Mouse (Mus musculus) thymus, postnatal 36 days (tissue): Measurements from ENCODE around the gene Mcu.

Source experiments
- DNase-seq, 2 experiments: peaks; one replicate each; pipeline ENCODE4 v3.0.0; 2022; ENCODE audit warnings: mixed read lengths in 2 of 2

Mcu gene

DNA sequence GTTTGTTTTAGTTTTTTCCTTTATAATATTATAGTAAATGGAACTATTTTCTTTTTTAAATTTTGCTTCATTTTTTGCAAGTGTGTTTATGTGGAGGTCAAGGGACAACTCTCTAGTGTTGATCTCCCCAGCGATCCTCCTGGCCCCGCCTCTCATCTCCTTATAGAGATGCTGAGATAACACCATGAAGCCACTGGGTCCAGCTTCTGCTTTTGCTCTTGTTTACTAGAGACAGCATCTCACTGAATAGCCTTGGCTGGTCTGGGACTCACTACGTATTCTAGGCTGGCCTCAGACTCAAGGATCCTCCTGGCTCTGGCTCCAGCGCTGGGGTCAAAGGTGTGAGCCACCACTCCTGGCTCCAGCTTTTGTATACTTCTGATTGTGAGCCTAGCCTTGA is 197.0 kb downstream of the Mcu start:
- DNase-seq = no peak

- DNase-seq = no peak
These were observed 199.9 kb downstream of the Mcu start for GRCm38 (mm10) chr10:59416623-59417022.

DNA sequence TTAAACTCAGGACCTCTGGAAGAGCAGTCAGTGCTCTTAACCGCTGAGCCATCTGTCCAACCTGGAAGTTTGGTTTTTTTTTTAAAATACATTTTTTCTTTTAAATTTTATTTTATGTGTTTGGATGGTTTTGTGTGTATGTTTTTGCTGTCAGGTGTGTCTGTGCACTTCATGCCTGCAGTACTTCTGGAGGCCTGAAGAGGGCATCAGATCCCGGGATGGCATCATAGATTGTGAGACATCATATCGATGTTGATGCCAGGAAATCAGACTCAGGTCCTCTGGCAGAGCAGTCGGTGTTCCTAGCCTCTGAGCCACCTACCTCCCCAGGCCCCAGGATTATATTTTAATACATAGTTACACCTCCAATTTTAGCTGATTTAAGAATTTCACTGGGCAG is 202.8 kb downstream of the Mcu start:
- DNase-seq = no peak

GRCm38 (mm10) chr10:59410264-59410663 is 206.2 kb downstream of the Mcu start:
- no peak for DNase-seq

DNA sequence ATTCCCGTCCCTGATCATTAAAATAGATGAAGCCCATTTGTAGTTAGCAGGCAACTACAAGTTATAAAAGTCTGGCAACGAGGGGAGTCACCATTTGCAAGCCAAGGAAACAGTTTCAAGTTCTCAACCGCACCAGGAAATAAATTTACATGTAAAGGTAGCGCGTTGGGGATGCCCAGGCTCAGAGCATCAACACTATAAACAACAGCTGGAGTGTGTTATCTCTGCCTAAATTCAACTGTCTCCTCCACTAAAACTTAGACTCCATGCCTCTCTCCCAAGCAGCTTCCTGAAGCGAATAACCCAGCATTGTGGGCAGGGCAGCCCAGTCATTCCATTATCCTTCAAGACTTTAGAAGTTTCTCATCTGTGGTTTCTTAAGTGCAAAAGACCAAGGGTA is 208.0 kb downstream of the Mcu start:
- DNase-seq = no peak

DNA sequence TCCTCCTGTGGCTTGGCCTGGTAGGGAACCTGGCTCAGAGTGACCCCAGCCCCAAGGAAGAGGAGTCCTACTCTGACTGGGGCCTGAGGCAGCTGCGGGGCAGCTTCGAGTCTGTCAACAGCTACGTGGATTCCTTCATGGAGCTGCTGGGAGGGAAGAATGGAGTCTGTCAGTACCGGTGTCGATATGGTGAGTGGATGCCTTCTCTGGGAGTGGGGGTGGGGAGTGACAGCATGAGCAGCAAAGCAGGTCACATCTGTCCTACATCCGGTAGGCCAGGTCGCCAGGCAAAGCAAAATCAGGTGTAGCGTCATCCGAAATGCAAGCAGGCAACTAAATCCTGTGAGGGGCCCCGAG is 212.7 kb downstream of the Mcu start:
- no peak for DNase-seq

DNA sequence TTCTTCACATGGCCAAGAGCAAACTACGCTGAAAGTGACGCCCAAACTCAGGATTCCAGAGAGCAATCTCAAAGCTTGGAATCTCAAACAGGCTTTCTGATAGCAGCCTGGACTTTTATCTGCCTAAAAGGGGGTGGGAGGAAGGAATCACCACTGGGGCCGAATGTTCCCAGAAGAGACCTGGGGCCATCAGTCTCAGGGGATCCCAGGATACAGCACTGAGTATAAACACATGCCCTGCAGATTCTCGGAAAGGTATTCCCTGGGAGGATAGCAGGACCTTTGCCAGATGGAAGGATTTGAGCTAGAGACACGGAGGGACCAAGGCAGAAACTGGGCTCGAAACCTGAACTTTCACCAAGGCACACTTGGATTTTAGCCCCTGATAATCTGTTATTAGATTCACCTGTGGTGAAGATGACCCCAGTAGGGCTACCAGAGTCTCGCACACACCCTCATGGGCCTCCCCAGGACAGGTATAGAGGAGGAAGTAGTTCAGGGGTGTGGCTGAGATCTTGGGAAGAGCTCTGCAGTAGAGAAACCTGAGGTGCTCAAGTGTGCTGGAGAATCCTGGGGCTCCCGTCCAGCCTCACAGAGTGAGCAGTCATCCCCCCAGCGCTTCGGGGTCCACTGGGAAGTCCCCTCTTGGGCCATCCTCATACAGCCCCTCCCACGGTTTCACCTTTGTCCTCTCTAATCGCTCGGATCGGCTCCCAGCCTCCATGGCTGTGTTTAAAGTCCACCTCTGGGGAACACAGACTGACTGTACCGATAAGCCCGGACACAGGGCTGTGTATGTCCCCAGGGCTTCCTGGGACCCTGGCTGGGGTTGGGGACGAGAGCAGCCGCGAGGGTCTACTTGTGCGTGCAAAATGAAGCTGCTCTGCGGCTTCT is 213.3 kb downstream of the Mcu start, which contains the start of gene Pla2g12b:
Gene Pla2g12b (plus strand): TSS at position 762 of the 894 bp plus-strand sequence.
- DNase-seq = no peak
